Mouse (Mus musculus): Measurements from ENCODE around the gene Ttc30b. TPM values are rescaled to one million over a fixed set of nuclear protein-coding genes. Genes with fewer than 3 reads are reported as not detected.
"Not testable (repeated sequence)": the region's sequence is repeated elsewhere in the genome, so short reads cannot be mapped to it uniquely, and the experiment has no call there.

Gene Ttc30b
- 4.4 and 9.1 TPM in 2 replicates for total RNA-seq (2017)

DNA sequence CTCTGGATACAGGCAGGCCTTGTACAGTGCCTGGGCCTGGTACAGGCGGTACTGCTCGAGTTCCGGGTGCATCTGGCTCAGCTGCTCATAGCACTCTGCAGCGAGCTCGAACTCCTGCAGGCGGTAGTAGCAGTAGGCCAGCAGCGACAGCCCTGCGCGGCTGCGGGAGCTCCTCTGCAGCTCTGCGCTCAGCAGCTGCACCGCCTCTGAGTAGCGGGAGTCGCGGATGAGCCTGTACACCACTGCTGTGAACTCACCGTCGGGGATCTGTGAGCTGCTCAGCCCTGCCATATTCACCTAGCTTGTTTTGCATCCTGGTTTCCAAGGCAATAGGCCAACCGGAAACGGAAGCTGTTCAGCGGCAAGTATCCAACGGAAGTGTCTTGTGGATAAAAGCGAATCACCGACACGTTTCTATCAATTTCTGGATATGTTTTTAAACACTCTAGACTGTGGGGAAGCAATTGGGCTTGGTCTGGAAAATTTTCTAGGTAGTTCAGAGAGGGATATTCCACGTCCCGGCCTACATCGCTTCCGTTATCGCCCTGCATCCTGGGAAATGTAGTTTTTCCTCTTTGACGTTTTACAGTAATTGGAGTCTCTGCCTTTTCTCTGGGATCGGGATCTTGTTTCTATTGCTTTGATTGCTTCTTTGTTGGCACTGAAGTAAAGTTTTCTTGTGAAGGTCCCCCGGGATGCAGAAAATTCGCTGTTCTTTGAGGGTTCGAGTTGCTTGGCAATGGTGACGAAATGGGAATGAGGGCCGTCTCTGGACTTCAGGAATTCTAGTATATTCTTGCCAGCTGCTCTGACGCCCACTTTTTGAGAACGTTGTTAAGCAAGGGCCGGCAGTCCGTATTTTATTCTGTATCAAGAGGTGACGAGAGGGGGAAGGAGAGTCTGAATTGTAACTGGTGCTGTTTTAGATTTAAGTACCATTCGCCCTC, at the start of gene Ttc30b:
Ttc30b (minus strand) TSS at position 469 of the 947 bp plus-strand sequence.
- ATAC-seq (replicated peaks in 1 of 2; ENCODE audit: insufficient read depth in 1 of 2, low FRiP score in 2 of 2, low TSS enrichment in 1 of 2, low read depth in 1 of 2, poor library complexity in 2 of 2, severe bottlenecking in 2 of 2): peak; percentile 85 to 86

DNA sequence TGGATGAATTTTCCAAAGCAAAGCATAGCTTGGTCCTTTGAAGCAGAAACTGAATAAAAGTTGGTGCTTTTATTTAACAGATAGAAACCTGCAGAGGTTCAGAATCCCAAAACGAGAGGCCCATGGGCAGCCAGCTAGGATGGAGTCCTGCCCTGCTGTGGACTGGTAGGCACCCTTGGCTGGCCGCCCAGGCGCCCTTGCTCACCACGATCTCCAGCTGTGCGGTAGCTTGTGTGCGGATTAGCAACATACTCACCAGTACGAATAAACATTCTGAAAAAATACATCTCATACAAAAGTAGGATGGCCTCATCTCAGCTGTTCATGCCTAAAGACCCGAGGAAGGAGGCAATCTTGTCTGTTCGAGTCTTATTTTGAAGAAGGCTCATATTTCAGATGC, 49.4 kb upstream of the Ttc30b start:
- ATAC-seq (replicated peaks in 1 of 2; ENCODE audit: insufficient read depth in 1 of 2, low FRiP score in 2 of 2, low TSS enrichment in 1 of 2, low read depth in 1 of 2, poor library complexity in 2 of 2, severe bottlenecking in 2 of 2): no peak

DNA sequence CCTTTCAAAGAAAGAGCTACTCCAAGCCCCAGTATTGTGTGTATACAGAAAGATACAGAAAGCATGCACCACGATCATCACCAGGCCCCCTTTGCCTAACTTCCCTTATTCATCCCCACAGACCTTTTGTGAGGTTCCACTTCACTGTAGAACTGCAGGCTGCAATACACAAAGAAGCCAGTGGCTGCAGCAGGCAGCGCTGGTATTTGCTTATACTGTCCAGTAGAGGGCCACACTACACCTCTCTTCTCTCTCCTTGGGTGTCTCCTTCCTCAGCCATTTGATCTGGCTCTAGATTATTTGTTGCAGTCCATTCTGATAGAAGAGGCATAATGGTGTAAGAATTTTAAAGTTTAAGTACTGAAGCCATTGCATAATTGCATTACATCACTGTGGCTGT, 46.7 kb upstream of the Ttc30b start:
- peak; percentile 89 to 91 for ATAC-seq (replicated peaks in 1 of 2; ENCODE audit: insufficient read depth in 1 of 2, low FRiP score in 2 of 2, low TSS enrichment in 1 of 2, low read depth in 1 of 2, poor library complexity in 2 of 2, severe bottlenecking in 2 of 2)

DNA sequence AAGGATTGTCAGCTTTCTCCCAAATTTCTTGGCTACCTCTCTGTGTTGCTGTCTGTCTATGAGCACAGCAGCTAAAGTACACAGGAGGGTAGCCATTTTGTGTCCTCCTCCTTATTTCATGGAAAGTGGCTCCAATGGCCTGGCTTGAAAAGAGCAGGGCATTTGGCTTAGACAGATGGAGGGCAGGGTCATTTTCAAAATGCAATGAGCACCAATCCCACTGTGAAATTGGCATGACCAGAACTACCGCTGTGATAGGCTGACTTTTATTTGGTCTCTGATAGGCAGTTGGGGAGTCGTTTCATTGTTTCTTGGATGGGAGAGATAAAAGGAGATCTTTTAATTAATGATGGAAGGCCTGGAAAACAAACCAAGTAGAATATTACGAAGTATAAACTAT, 45.5 kb upstream of the Ttc30b start:
- ATAC-seq (replicated peaks in 1 of 2; ENCODE audit: insufficient read depth in 1 of 2, low FRiP score in 2 of 2, low TSS enrichment in 1 of 2, low read depth in 1 of 2, poor library complexity in 2 of 2, severe bottlenecking in 2 of 2): no peak

DNA sequence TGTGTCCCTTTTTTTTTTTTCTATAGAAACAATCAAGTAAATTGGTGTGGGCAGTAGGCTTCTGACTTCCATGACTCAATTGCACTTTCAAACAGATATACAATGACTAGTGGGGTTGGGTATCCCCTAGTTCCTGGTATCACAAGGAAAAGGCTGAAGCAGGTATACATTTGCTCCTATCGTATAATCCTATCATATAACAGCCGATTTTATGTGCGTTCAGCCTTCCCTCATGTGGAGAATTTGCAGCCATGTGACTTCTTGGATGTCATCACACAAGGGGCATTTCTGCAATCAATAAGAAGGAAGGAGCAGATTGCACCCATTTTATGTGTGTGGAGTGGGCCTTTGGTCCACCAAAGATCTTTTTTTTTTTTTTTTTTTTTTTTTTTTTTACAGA, 44.7 kb upstream of the Ttc30b start:
- ATAC-seq (replicated peaks in 1 of 2; ENCODE audit: insufficient read depth in 1 of 2, low FRiP score in 2 of 2, low TSS enrichment in 1 of 2, low read depth in 1 of 2, poor library complexity in 2 of 2, severe bottlenecking in 2 of 2): no peak

DNA sequence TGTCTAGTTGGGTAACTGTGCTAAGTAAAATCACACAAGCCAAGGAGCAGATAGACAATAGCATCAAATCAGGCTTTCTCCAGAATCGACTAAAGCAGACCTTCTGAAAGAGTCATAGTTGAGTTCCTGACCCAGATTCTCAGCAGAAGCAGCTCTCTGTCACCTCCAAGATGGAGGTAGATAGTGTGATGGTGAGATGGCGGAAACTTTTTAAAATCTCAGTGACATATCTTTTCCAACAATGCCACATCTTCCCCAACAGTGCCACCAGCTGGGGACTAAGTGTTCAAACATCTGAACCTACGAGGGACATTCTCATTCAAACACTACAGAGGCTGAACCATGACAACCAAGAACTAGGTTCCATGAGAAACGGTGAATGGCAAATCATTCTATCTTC, 44.2 kb upstream of the Ttc30b start:
- ATAC-seq (replicated peaks in 1 of 2; ENCODE audit: insufficient read depth in 1 of 2, low FRiP score in 2 of 2, low TSS enrichment in 1 of 2, low read depth in 1 of 2, poor library complexity in 2 of 2, severe bottlenecking in 2 of 2): no peak

DNA sequence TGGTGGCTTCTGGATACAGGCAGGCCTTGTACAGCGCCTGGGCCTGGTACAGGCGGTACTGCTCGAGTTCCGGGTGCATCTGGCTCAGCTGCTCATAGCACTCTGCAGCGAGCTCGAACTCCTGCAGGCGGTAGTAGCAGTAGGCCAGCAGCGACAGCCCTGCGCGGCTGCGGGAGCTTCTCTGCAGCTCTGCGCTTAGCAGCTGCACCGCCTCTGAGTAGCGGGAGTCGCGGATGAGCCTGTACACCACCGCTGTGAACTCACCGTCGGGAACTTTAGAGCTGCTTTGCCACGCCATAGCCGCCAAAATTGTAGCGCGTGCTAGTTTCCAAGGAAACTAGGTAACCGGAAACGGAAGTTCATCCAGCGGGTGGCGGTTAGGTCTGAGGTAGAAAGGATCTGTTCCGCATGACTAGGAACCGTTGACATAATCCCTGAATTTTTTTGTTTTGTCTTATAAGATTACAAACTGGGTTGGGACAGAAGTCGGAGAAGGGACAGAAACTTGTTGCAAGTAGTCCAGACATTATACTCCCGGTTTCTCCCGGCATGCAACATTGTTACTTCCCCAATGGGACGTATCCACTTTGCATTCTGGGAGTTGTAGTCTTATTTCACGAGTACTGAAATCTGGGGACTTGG, 43.2 kb upstream of the Ttc30b start, which contains the start of gene Ttc30a1:
Ttc30a1 (minus strand) TSS at position 528 of the 642 bp plus-strand sequence.
- ATAC-seq (replicated peaks in 1 of 2; ENCODE audit: insufficient read depth in 1 of 2, low FRiP score in 2 of 2, low TSS enrichment in 1 of 2, low read depth in 1 of 2, poor library complexity in 2 of 2, severe bottlenecking in 2 of 2): peak; percentile 53 to 73

DNA sequence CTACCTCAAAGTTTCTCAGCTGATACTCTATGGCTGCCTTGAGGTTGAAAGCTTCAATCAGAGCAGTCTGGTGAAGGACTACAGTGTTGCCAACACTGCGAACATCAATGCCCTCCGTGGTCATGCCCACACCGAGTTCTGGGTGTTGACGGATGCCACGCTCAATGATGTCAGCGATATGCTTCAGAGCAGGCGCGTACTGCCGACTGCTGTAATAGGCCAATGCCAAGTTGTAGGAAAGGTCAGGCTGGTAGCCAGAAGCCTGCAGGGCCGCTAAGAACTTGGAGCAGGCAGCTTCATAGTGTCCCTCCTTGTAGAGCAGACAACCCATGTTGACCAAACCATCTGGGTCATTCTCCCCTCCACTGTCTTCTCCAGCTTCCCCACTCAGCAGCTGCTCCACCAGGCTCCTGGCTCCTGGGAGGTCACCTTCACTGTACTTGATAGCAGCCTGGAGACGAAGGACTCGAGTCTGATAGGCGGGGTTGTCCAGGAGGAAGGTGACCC, 42.6 kb upstream of the Ttc30b start:
- ATAC-seq (replicated peaks in 1 of 2; ENCODE audit: insufficient read depth in 1 of 2, low FRiP score in 2 of 2, low TSS enrichment in 1 of 2, low read depth in 1 of 2, poor library complexity in 2 of 2, severe bottlenecking in 2 of 2): not testable (repeated sequence)

DNA sequence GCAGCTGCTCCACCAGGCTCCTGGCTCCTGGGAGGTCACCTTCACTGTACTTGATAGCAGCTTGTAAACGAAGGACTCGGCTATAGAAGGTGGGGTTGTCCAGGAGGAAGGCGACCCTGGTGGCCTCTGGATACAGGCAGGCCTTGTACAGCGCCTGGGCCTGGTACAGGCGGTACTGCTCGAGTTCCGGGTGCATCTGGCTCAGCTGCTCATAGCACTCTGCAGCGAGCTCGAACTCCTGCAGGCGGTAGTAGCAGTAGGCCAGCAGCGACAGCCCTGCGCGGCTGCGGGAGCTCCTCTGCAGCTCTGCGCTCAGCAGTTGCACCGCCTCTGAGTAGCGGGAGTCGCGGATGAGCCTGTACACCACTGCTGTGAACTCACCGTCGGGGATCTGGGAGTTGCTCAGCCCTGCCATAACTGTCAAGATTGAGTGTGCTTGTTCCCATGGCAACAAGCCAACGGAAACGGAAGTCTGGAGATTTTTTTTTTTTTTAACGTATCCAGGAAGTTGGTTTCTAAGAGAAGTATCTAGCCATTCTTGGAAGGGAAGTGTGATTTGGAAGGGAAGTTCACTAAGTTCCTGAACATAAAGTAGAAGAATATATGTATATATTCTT, 39.5 kb upstream of the Ttc30b start, which contains the start of gene Ttc30a2:
Ttc30a2 (minus strand) TSS at position 419 of the 617 bp plus-strand sequence.
- peak; percentile 37 to 42 for ATAC-seq (replicated peaks in 1 of 2; ENCODE audit: insufficient read depth in 1 of 2, low FRiP score in 2 of 2, low TSS enrichment in 1 of 2, low read depth in 1 of 2, poor library complexity in 2 of 2, severe bottlenecking in 2 of 2)

DNA sequence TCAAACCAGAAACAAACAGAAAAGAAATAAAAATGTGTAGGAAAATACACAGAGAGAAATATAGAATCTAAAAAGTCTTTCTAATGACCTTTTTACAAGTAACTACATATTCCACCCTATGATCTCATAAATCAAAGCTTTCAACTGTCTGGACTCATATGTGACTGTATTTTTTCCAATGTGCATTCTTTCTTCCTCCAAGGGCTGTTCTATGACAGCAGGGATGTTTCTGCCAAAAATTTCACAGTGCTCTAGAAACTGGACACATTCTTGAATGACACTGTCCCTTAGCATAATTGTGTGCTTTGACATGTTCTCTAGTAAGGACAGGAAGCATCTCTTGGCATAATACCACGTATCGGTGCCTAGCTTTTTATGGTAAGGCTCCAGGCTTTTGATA, 37.7 kb upstream of the Ttc30b start:
- not testable (repeated sequence) for ATAC-seq (replicated peaks in 1 of 2; ENCODE audit: insufficient read depth in 1 of 2, low FRiP score in 2 of 2, low TSS enrichment in 1 of 2, low read depth in 1 of 2, poor library complexity in 2 of 2, severe bottlenecking in 2 of 2)

DNA sequence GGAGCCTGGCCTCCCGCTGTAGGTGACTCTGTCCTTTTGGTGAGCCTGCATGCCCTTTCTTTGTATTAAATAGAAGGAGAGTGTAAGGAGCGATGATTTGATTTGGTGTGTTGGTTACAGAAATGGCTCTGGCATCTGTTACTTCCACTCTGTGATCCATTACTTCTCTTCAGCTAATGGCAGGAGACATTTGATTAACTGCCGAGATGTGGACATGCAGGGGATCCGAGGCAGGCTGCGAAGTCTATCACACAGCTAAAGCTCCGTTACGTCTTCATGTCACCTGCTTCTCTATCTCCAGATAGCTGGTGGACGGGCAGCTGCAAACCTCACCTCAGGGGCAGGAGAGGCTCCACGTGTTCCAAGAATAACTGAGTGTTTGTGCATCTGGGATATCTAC, 35.7 kb upstream of the Ttc30b start:
- no peak for ATAC-seq (replicated peaks in 1 of 2; ENCODE audit: insufficient read depth in 1 of 2, low FRiP score in 2 of 2, low TSS enrichment in 1 of 2, low read depth in 1 of 2, poor library complexity in 2 of 2, severe bottlenecking in 2 of 2)

DNA sequence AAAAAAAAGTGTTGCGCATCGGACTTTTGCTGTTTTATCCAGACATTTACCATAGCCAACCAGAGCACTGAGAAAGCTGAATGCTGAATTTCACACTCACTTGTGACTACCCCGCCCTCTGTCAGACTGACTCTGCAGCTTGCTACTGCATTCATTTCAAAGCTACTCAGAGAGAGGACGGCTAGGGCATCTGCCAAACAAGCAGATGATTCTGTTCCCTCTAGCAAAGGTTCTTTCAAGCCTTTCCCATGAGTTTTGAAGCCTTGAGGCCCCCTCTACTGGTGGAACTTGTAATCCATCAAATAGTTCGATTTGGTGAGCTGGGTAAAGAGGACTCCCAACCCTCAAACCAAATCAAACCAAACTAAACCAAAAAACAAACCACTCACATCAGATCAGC, 26.6 kb upstream of the Ttc30b start:
- ATAC-seq (replicated peaks in 1 of 2; ENCODE audit: insufficient read depth in 1 of 2, low FRiP score in 2 of 2, low TSS enrichment in 1 of 2, low read depth in 1 of 2, poor library complexity in 2 of 2, severe bottlenecking in 2 of 2): peak; percentile 61 to 73

DNA sequence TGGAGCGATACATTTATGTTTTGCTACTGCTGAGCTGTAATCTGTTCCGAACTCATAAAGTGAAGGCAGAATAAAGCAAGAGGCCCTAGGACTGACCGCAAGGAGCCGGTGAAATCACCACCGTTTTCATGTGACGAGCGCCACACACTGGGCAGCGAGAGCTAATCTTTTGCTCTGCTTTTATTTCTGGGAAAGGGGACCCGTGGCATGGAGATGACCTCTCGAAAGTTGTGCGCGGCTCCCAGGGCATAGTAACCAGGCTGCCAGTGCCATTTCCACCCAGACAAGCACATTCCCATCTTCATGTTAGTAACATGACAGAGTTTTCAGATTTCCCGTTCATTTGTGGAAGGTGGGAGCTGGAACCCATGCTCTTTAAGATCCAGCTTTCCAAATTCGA, 26.1 kb upstream of the Ttc30b start:
- peak; percentile 58 to 79 for ATAC-seq (replicated peaks in 1 of 2; ENCODE audit: insufficient read depth in 1 of 2, low FRiP score in 2 of 2, low TSS enrichment in 1 of 2, low read depth in 1 of 2, poor library complexity in 2 of 2, severe bottlenecking in 2 of 2)

DNA sequence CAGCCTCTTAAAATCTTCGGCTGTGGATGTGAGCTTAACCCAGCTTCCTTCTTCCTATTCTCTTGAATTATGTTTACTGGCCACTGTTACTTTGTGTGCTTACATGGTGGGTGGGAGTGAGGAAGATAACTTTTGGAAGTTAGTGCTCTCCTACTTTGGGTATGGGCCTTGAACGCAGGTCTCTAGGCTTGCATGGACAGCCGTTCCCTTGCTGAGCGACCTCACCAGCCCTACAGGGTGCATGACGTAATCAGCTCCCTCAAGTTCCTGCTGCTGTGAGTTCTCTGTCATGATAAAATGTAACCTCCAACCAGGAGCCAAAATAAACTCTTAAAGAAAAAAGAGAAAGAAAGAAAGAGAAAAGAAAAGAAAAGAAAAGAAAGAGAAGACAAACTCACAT, 25.7 kb upstream of the Ttc30b start:
- no peak for ATAC-seq (replicated peaks in 1 of 2; ENCODE audit: insufficient read depth in 1 of 2, low FRiP score in 2 of 2, low TSS enrichment in 1 of 2, low read depth in 1 of 2, poor library complexity in 2 of 2, severe bottlenecking in 2 of 2)

DNA sequence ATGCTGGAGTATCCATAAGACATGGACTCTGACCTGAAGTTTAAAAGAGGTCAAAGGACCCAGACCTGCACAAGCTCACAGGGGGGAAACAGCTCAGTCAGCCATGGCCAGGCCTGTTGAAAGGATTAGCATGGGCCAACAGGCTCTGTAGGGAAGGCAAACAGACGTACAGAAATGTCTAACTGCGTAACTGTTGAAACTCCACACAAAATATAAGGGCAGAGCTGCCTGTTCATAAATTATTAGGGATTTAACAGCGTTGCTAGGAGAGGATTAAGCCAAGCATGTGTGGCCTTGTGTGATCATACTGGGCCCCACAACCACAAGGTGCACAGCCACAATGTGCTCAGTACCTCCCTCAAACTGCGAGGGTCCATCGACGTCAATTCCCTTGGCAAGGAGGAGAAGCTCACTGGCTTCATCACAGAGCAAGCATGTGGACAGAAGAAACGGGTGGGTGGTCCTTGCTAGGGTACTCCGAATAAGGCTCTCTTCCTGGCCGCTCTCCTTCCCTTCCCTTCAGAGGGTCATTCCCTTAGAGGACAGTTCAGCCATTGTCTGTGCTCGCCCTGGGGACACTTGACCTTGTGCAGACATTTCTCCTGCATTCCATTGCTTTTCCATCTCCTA, 24.9 kb upstream of the Ttc30b start:
- ATAC-seq (replicated peaks in 1 of 2; ENCODE audit: insufficient read depth in 1 of 2, low FRiP score in 2 of 2, low TSS enrichment in 1 of 2, low read depth in 1 of 2, poor library complexity in 2 of 2, severe bottlenecking in 2 of 2): no peak

DNA sequence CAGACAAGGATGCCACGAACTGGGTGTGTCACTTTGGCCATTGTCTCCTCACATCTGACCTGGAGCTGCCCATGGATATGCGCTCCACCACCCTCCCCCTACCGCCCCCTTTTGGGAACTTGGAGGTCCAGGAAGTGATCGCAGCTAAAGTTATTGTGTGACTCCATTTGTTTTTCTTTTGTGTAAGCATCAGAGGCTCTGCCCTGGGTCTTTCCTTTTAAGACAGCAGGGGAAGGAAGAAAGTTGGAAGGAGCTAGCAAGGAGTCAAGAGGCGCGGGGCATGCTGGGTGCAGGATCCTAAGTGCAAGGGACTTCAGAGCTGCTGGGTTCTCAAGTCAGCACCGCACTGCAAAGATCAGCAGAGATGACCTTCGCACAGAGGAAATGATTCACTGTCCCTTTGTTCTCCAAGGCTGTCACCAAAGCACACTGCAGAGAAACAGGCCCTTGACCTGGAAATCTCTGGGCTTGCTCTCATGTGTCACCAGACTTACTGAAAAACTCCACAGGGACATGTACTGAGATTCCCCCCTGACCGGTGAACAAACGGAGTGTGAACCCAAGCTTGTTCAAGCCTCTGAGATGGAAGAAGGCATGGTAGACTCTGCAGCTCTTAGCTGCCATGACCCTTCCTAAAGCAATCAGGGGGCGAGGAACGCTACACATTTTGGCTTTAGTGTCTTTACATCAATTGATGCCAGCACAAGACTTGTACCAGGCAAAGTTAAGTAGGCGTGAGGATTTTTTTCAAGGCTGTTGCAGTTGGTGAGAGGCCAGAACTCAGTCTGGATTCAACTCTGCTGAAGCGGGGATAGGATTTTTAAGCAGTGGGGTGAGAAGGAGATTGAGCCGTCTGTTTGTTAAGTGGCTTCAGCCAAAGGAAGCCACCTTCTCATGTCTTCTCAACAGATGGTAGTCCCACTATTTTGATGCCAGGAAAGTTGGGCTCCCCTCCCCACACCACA, 22.3 kb upstream of the Ttc30b start:
- no peak for ATAC-seq (replicated peaks in 1 of 2; ENCODE audit: insufficient read depth in 1 of 2, low FRiP score in 2 of 2, low TSS enrichment in 1 of 2, low read depth in 1 of 2, poor library complexity in 2 of 2, severe bottlenecking in 2 of 2)
